Mouse (Mus musculus) cerebellum, adult 2 months (tissue): ENCODE results near the gene Gimap7. TPM values are rescaled to one million over a fixed set of nuclear protein-coding genes. Genes with fewer than 3 reads are reported as not detected.

Source experiments
- DNase-seq, 2 experiments: peaks; one replicate each; pipeline ENCODE4 v3.0.0; 2021
- H3K27ac ChIP-seq: fragments of 200-500 bp; 2 replicates; pipeline ENCODE4 v1.5.1; 2012; ENCODE audit warnings: low read length, control low read depth, inconsistent platforms; ENCODE audit not compliant: insufficient read depth
- H3K27me3 ChIP-seq: fragments of 200-500 bp; 2 replicates; pipeline ENCODE4 v1.6.1; 2012; ENCODE audit warnings: inconsistent platforms, mild to moderate bottlenecking, low read length, moderate library complexity; ENCODE audit not compliant: control insufficient read depth, insufficient read depth
- H3K4me1 ChIP-seq: fragments of 200-500 bp; 2 replicates; pipeline ENCODE4 v1.6.1; 2011; ENCODE audit warnings: low read length; ENCODE audit not compliant: control insufficient read depth, insufficient read depth
- H3K4me3 ChIP-seq: fragments of 200-500 bp; replicated peaks from 2 replicates; pipeline ENCODE3; 2011; ENCODE audit warnings: mild to moderate bottlenecking, low read depth, low read length, control low read depth; ENCODE audit not compliant: insufficient read depth
- CTCF ChIP-seq: fragments of 200-500 bp; IDR thresholded peaks from 2 replicates; pipeline ENCODE4 v1.5.1; 2011; ENCODE audit warnings: low read depth, mild to moderate bottlenecking, control low read depth, low read length, moderate library complexity, borderline replicate concordance; ENCODE audit not compliant: insufficient read depth
- POLR2A ChIP-seq: fragments of 200-500 bp; IDR thresholded peaks from 2 replicates; pipeline ENCODE4 v1.6.1; 2011; ENCODE audit warnings: low read length, control low read depth, borderline replicate concordance; ENCODE audit not compliant: insufficient read depth
- WGBS: fragments of 180-500 bp; shearing (Covaris S2); methylation state at CpG from one replicate; pipeline ENCODE4 v1.1.7; 2018; 5-methylcytosine and 5-hydroxymethylcytosine counted together
- polyA plus RNA-seq: library from polyadenylated mRNA; depleted of rRNA; stranded (reverse); fragments of >200 nt; gene quantifications from 2 replicates; pipeline ENCODE4 v1.2.3, GENCODE M21; 2012

Gene Gimap7
- polyA plus RNA-seq, 1 experiment = not detected

DNA sequence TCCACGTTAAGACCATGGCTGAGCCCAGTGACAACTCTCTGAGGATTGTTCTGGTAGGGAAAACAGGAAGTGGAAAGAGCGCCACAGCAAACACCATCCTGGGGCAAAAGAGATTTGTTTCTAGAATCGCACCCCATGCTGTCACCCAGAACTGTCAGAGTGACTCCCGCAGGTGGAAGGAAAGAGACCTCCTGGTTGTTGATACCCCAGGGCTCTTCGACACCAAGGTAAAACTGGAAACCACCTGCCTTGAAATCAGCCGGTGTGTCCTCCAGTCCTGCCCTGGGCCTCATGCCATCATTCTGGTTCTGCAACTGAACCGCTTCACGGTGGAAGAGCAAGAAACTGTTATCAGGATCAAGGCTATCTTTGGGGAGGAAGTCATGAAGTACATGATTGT, 5.0 kb downstream of the Gimap7 start:
- Histone ChIP-seq H3K27ac (no peak overlapping the region), H3K4me1 (no peaks in the 10 kb centered on the region), H3K4me3 (no peak overlapping the region), H3K27me3 (no peaks in the 10 kb centered on the region; the same call in 1 of the 2 replicates)
- DNase-seq = no peak
- WGBS = 87% methylated on average over 8 of the region's 8 CpGs
- TF ChIP-seq CTCF (no peak), POLR2A (no peak)

- Histone ChIP-seq H3K27me3 (no peaks in the 10 kb centered on the region), H3K4me3 (no peak overlapping the region), H3K4me1 (no peaks in the 10 kb centered on the region), H3K27ac (no peak overlapping the region)
- WGBS = 0% methylated on average over 1 of the region's 1 CpGs
- no peak for DNase-seq
- no peak for TF ChIP-seq POLR2A
- TF ChIP-seq CTCF = no peak
These were observed 7.1 kb downstream of the Gimap7 start for GRCm38 (mm10) chr6:48725476-48725875.

DNA sequence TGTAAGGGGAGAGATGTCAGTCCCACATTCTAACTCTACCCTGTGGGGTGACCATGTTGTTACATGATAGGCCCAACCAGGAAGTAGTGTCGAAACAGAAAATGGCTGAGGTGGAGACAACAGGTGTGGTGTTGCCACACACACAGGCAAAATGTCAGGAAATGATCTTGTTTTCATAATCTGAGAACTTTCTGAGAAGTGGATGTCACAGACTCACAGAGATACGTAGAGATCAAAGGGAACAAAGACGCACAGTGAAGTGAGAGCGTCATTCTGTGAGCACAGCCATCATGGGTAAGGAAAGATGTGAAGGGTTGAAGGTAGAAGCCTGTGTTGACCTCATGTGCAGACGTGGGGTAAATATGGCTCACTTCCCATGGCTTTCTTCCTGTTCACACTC, 9.3 kb downstream of the Gimap7 start:
- WGBS = 84% methylated on average over 5 of the region's 5 CpGs
- no peak for DNase-seq
- TF ChIP-seq CTCF (no peak), POLR2A (no peak)
- Histone ChIP-seq H3K27me3 (no peaks in the 10 kb centered on the region), H3K27ac (no peak overlapping the region), H3K4me3 (no peak overlapping the region), H3K4me1 (no peaks in the 10 kb centered on the region)

DNA sequence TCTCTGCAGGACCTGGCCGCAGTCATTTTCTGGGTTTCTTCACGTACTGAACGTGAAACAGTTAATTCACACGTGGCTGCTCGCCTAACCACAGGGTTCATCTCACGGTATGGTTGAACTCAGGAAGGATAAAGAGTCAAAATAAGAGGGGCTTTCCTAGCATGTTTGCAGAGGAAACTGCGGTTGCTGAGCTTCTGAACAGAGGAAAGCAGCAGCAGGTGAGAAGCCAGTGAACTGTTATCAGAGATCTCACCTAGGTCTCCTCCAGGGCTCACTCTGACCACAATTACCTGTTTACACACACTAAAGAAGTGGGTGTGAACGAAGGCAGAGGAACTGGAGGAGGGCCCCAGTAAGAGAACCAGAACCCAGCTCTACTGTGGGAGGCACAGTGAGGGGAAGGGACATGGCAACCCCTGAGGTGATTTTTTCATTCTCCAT, 14.5 kb downstream of the Gimap7 start:
- Histone ChIP-seq H3K4me1 (no peaks in the 10 kb centered on the region), H3K4me3 (no peak overlapping the region), H3K27me3 (no peaks in the 10 kb centered on the region), H3K27ac (no peak overlapping the region)
- 43% methylated on average over 8 of the region's 8 CpGs for WGBS
- DNase-seq = no peak
- no peak for TF ChIP-seq POLR2A
- no peak for TF ChIP-seq CTCF

DNA sequence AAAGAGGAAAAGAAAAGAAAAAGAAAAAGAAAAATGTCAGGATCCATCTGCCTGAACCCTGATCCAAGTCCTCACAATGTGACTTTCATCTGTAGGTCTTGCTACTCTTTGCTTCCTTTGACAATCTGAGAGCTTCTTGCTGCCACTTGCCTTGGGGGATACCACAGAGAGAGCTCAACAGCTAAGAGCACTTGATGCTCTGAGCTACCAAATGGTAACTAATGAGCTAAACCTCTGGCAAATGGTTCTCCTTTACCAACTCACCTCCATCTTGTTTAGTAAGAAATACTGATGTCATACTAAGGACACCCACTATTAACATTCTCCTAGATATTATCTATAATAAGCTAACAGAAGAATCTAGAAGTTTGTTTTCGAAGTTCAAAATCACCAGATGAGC, 15.2 kb downstream of the Gimap7 start:
- no peak for DNase-seq
- no peak overlapping the region for H3K27ac ChIP-seq
- WGBS = 89% methylated on average over 1 of the region's 1 CpGs
- no peaks in the 10 kb centered on the region for H3K4me1 ChIP-seq
- no peak for TF ChIP-seq POLR2A
- TF ChIP-seq CTCF = no peak
- H3K27me3 ChIP-seq = no peaks in the 10 kb centered on the region
- H3K4me3 ChIP-seq = no peak overlapping the region

GRCm38 (mm10) chr6:48737053-48737452, 18.6 kb downstream of the Gimap7 start:
- no peaks in the 10 kb centered on the region for H3K4me1 ChIP-seq
- TF ChIP-seq CTCF (no peak), POLR2A (no peak)
- 88% methylated on average over 2 of the region's 2 CpGs for WGBS
- no peak for DNase-seq
- H3K27ac ChIP-seq = no peak overlapping the region
- no peaks in the 10 kb centered on the region for H3K27me3 ChIP-seq
- H3K4me3 ChIP-seq = no peak overlapping the region

- Histone ChIP-seq H3K27me3 (no peaks in the 10 kb centered on the region), H3K4me3 (no peak overlapping the region), H3K4me1 (peaks cover under 1% of the 10 kb centered on the region; the same call in 1 of the 2 replicates), H3K27ac (no peak overlapping the region)
- no peak for TF ChIP-seq CTCF
- TF ChIP-seq POLR2A = no peak
- no peak for DNase-seq
- WGBS = 41% methylated on average over 5 of the region's 5 CpGs
These were observed 19.3 kb downstream of the Gimap7 start for GRCm38 (mm10) chr6:48737688-48738087.

GRCm38 (mm10) chr6:48738961-48739779, 20.7 kb downstream of the Gimap7 start, which contains the start of gene Gimap1:
Gene Gimap1 (plus strand): TSS chr6:48739054.
- H3K27ac ChIP-seq = no peak within 1 kb of the TSS
- 81% methylated on average over 15 of the region's 15 CpGs for WGBS
- no peak for DNase-seq
- TF ChIP-seq CTCF (no peak), POLR2A (no peak)
- peak within 1 kb of the TSS; percentile 33 for H3K4me3 ChIP-seq
- no peaks in the 10 kb centered on the region for H3K27me3 ChIP-seq
- peaks cover 4% of the 10 kb centered on the region; the same call in 1 of the 2 replicates for H3K4me1 ChIP-seq
